Mouse (Mus musculus): Measurements from ENCODE around the gene Myo15. TPM values are rescaled to one million over a fixed set of nuclear protein-coding genes. Genes with fewer than 3 reads are reported as not detected.
A peak's percentile ranks its signal among the peaks of the same experiment; 100 is the strongest.

Myo15 gene
- polyA plus RNA-seq, 1 experiment from 2014 or later, result 0.03 TPM

GRCm38 (mm10) chr11:60454080-60454744, 14.9 kb upstream of the Myo15 start, which contains the start of gene Drg2:
Gene Drg2, plus strand, starts transcription at chr11:60454591.
- Histone ChIP-seq H3K36me3 (ENCODE audit: poor library complexity, severe bottlenecking) (peaks cover 32% of the 10 kb centered on the region), H3K4me3 (peak within 1 kb of the TSS; percentile 84), H3K27ac (peak within 1 kb of the TSS; percentile 10), H3K9ac (peak within 1 kb of the TSS; percentile 88), H3K27me3 (no peaks in the 10 kb centered on the region), H3K9me3 (replicated peaks) (no peaks in the 10 kb centered on the region), H3K4me1 (peaks cover 18% of the 10 kb centered on the region), H3K4me2 (peak within 1 kb of the TSS; percentile 97)
- peak; percentile 97 for ATAC-seq
- 4% methylated on average over 27 of the region's 27 CpGs for WGBS

GRCm38 (mm10) chr11:60454745-60455087, 14.4 kb upstream of the Myo15 start:
- H3K9me3 ChIP-seq (replicated peaks), result no peaks in the 10 kb centered on the region
- peaks cover 37% of the 10 kb centered on the region for H3K36me3 ChIP-seq (ENCODE audit: poor library complexity, severe bottlenecking)
- 0% methylated on average over 17 of the region's 17 CpGs for WGBS
- H3K4me3 ChIP-seq, result peak overlapping the region; percentile 84
- H3K27me3 ChIP-seq, result no peaks in the 10 kb centered on the region
- H3K27ac ChIP-seq, result peak overlapping the region; percentile 10
- H3K4me1 ChIP-seq, result peaks cover 18% of the 10 kb centered on the region
- ATAC-seq, result no peak; the same call in 1 of the 2 replicates
- H3K9ac ChIP-seq, result peak overlapping the region; percentile 88
- H3K4me2 ChIP-seq, result peak overlapping the region; percentile 97

GRCm38 (mm10) chr11:60457973-60458372, 11.2 kb upstream of the Myo15 start:
- Histone ChIP-seq H3K9me3 (replicated peaks) (no peaks in the 10 kb centered on the region), H3K27ac (no peak overlapping the region), H3K4me3 (no peak overlapping the region), H3K36me3 (ENCODE audit: poor library complexity, severe bottlenecking) (peaks cover 69% of the 10 kb centered on the region), H3K4me1 (peaks cover 18% of the 10 kb centered on the region), H3K9ac (no peak overlapping the region), H3K4me2 (no peak overlapping the region), H3K27me3 (no peaks in the 10 kb centered on the region)
- ATAC-seq, result no peak
- 94% methylated on average over 1 of the region's 1 CpGs for WGBS

GRCm38 (mm10) chr11:60465943-60466380, 3.2 kb upstream of the Myo15 start:
- ATAC-seq, result no peak
- Histone ChIP-seq H3K4me1 (no peaks in the 10 kb centered on the region), H3K4me2 (no peak overlapping the region), H3K36me3 (ENCODE audit: poor library complexity, severe bottlenecking) (peaks cover 96% of the 10 kb centered on the region), H3K9ac (no peak overlapping the region), H3K4me3 (no peak overlapping the region), H3K9me3 (replicated peaks) (no peaks in the 10 kb centered on the region), H3K27ac (no peak overlapping the region), H3K27me3 (no peaks in the 10 kb centered on the region)
- WGBS, result 98% methylated on average over 2 of the region's 2 CpGs

- Histone ChIP-seq H3K4me1 (no peaks in the 10 kb centered on the region), H3K27ac (no peak overlapping the region), H3K36me3 (ENCODE audit: poor library complexity, severe bottlenecking) (peaks cover 48% of the 10 kb centered on the region), H3K9me3 (replicated peaks) (no peaks in the 10 kb centered on the region), H3K9ac (no peak overlapping the region), H3K4me2 (no peak overlapping the region), H3K4me3 (no peak overlapping the region), H3K27me3 (no peaks in the 10 kb centered on the region)
- 87% methylated on average over 9 of the region's 9 CpGs for WGBS
- no peak for ATAC-seq
Observed at GRCm38 (mm10) chr11:60470743-60471142, 1.6 kb downstream of the Myo15 start.

- H3K27ac ChIP-seq, result no peak overlapping the region
Observed at GRCm38 (mm10) chr11:60474534-60474933, 5.4 kb downstream of the Myo15 start.

GRCm38 (mm10) chr11:60475668-60476362, 6.7 kb downstream of the Myo15 start:
- no peak overlapping the region for H3K4me2 ChIP-seq
- no peaks in the 10 kb centered on the region for H3K9me3 ChIP-seq (replicated peaks)
- no peak for ATAC-seq
- H3K9ac ChIP-seq, result no peak overlapping the region
- WGBS, result 85% methylated on average over 5 of the region's 5 CpGs
- no peaks in the 10 kb centered on the region for H3K27me3 ChIP-seq
- no peaks in the 10 kb centered on the region for H3K4me1 ChIP-seq
- H3K36me3 ChIP-seq (ENCODE audit: poor library complexity, severe bottlenecking), result no peaks in the 10 kb centered on the region
- no peak overlapping the region for H3K4me3 ChIP-seq
- H3K27ac ChIP-seq, result no peak overlapping the region

More at GRCm38 (mm10) chr11:60474534-60474933, 5.4 kb downstream of the Myo15 start:
- Histone ChIP-seq H3K9ac (no peak overlapping the region), H3K4me3 (no peak overlapping the region), H3K9me3 (replicated peaks) (no peaks in the 10 kb centered on the region), H3K27me3 (no peaks in the 10 kb centered on the region), H3K4me1 (no peaks in the 10 kb centered on the region), H3K4me2 (no peak overlapping the region), H3K36me3 (ENCODE audit: poor library complexity, severe bottlenecking) (peaks cover 10% of the 10 kb centered on the region; the same call in 1 of the 2 replicates)
- ATAC-seq, result no peak
- 77% methylated on average over 5 of the region's 5 CpGs for WGBS

- no peak overlapping the region for H3K9ac ChIP-seq
- H3K9me3 ChIP-seq (replicated peaks), result no peaks in the 10 kb centered on the region
- H3K27me3 ChIP-seq, result no peaks in the 10 kb centered on the region
- 38% methylated on average over 17 of the region's 17 CpGs for WGBS
- no peak overlapping the region for H3K4me2 ChIP-seq
- no peak overlapping the region for H3K4me3 ChIP-seq
- H3K27ac ChIP-seq, result no peak overlapping the region
- no peaks in the 10 kb centered on the region for H3K4me1 ChIP-seq
- H3K36me3 ChIP-seq (ENCODE audit: poor library complexity, severe bottlenecking), result no peaks in the 10 kb centered on the region
- no peak for ATAC-seq
Observed at GRCm38 (mm10) chr11:60478121-60478520, 9.0 kb downstream of the Myo15 start.

GRCm38 (mm10) chr11:60486267-60486666, 17.1 kb downstream of the Myo15 start:
- H3K9me3 ChIP-seq (replicated peaks), result no peaks in the 10 kb centered on the region
- no peaks in the 10 kb centered on the region for H3K27me3 ChIP-seq
- no peaks in the 10 kb centered on the region for H3K36me3 ChIP-seq (ENCODE audit: poor library complexity, severe bottlenecking)
- 67% methylated on average over 3 of the region's 3 CpGs for WGBS
- H3K9ac ChIP-seq, result no peak overlapping the region
- H3K4me3 ChIP-seq, result no peak overlapping the region
- no peaks in the 10 kb centered on the region for H3K4me1 ChIP-seq
- H3K4me2 ChIP-seq, result no peak overlapping the region
- H3K27ac ChIP-seq, result no peak overlapping the region
- no peak for ATAC-seq

GRCm38 (mm10) chr11:60492726-60493125, 23.6 kb downstream of the Myo15 start:
- H3K4me3 ChIP-seq, result no peak overlapping the region
- no peaks in the 10 kb centered on the region for H3K36me3 ChIP-seq (ENCODE audit: poor library complexity, severe bottlenecking)
- H3K9ac ChIP-seq, result no peak overlapping the region
- ATAC-seq, result no peak
- H3K27me3 ChIP-seq, result no peaks in the 10 kb centered on the region; the same call in 1 of the 2 replicates
- no peak overlapping the region for H3K4me2 ChIP-seq
- WGBS, result 83% methylated on average over 5 of the region's 5 CpGs
- no peaks in the 10 kb centered on the region for H3K9me3 ChIP-seq (replicated peaks)
- no peak overlapping the region for H3K27ac ChIP-seq
- no peaks in the 10 kb centered on the region for H3K4me1 ChIP-seq

GRCm38 (mm10) chr11:60495692-60496091, 26.6 kb downstream of the Myo15 start:
- H3K4me2 ChIP-seq, result no peak overlapping the region
- 66% methylated on average over 2 of the region's 2 CpGs for WGBS
- H3K9me3 ChIP-seq (replicated peaks), result no peaks in the 10 kb centered on the region
- no peaks in the 10 kb centered on the region for H3K4me1 ChIP-seq
- H3K9ac ChIP-seq, result no peak overlapping the region
- ATAC-seq, result no peak
- H3K27ac ChIP-seq, result no peak overlapping the region
- H3K27me3 ChIP-seq, result no peaks in the 10 kb centered on the region; the same call in 1 of the 2 replicates
- H3K4me3 ChIP-seq, result no peak overlapping the region
- no peaks in the 10 kb centered on the region for H3K36me3 ChIP-seq (ENCODE audit: poor library complexity, severe bottlenecking)

- WGBS, result 84% methylated on average over 13 of the region's 13 CpGs
- no peaks in the 10 kb centered on the region for H3K36me3 ChIP-seq (ENCODE audit: poor library complexity, severe bottlenecking)
- ATAC-seq, result no peak
Observed at GRCm38 (mm10) chr11:60507281-60507680, 38.1 kb downstream of the Myo15 start.

More at GRCm38 (mm10) chr11:60507281-60507680, 38.1 kb downstream of the Myo15 start:
- H3K4me3 ChIP-seq, result no peak overlapping the region
- peaks cover 29% of the 10 kb centered on the region for H3K27me3 ChIP-seq
- no peak overlapping the region for H3K9ac ChIP-seq
- H3K27ac ChIP-seq, result no peak overlapping the region
- H3K4me1 ChIP-seq, result peaks cover 12% of the 10 kb centered on the region
- no peak overlapping the region for H3K4me2 ChIP-seq
- no peaks in the 10 kb centered on the region for H3K9me3 ChIP-seq (replicated peaks)
